Mouse (Mus musculus) liver, embryonic 11.5 days (tissue): ENCODE results near the gene Zfp445. TPM values are rescaled to one million over a fixed set of nuclear protein-coding genes. Genes with fewer than 3 reads are reported as not detected.
A peak's percentile ranks its signal among the peaks of the same experiment; 100 is the strongest.
"Not testable (repeated sequence)": the region's sequence is repeated elsewhere in the genome, so short reads cannot be mapped to it uniquely, and the experiment has no call there.

Experiments used
- ATAC-seq: fragments of 200-750 bp; cut with Nextera tagmentation; replicated peaks from 2 replicates; pipeline ENCODE4 v1.8.0; 2017; ENCODE audit warnings: moderate number of reproducible peaks, mild to moderate bottlenecking, moderate TSS enrichment, moderate library complexity; ENCODE audit not compliant: low FRiP score
- DNase-seq: peaks from one replicate; pipeline ENCODE4 v3.0.0-alpha.2; 2017; ENCODE audit warnings: low spot score
- H3K27ac ChIP-seq: fragments of 300-500 bp; sonication (generic); 2 replicates; pipeline ENCODE4 v1.5.1; 2014; ENCODE audit warnings: mild to moderate bottlenecking, low read depth, low read length, control low read depth
- H3K27me3 ChIP-seq: fragments of 300-500 bp; sonication (generic); replicated peaks from 2 replicates; pipeline ENCODE4 v1.6.1; 2014; ENCODE audit warnings: low read length, mixed read lengths; ENCODE audit not compliant: control insufficient read depth, insufficient read depth
- H3K36me3 ChIP-seq: fragments of 300-500 bp; sonication (generic); 2 replicates; pipeline ENCODE4 v1.6.1; 2014; ENCODE audit warnings: mild to moderate bottlenecking, low read length, moderate library complexity, mixed read lengths; ENCODE audit not compliant: control insufficient read depth, insufficient read depth
- H3K4me1 ChIP-seq: fragments of 300-500 bp; sonication (generic); replicated peaks from 2 replicates; pipeline ENCODE4 v1.6.1; 2014; ENCODE audit warnings: low read length, mixed read lengths; ENCODE audit not compliant: control insufficient read depth, insufficient read depth
- H3K4me2 ChIP-seq: fragments of 300-500 bp; sonication (generic); 2 replicates; pipeline ENCODE4 v1.6.1; 2014; ENCODE audit warnings: mild to moderate bottlenecking, control low read depth, moderate library complexity
- H3K4me3 ChIP-seq: fragments of 300-500 bp; sonication (generic); 2 replicates; pipeline ENCODE4 v1.5.1; 2014; ENCODE audit warnings: low read depth, low read length, control low read depth
- H3K9ac ChIP-seq: fragments of 300-500 bp; sonication (generic); 2 replicates; pipeline ENCODE4 v1.6.1; 2014; ENCODE audit warnings: low read depth, low read length, control low read depth
- H3K9me3 ChIP-seq: fragments of 300-500 bp; sonication (generic); 2 replicates; pipeline ENCODE4 v1.6.1; 2016; ENCODE audit warnings: low read length, inconsistent platforms, mixed read lengths; ENCODE audit not compliant: control insufficient read depth
- WGBS: fragments of 180-500 bp; shearing (Covaris S2); extraction: QIAGEN DNeasy Blood & Tissue Kit; methylation state at CpG from one replicate; pipeline ENCODE4 v1.1.7; 2014; 5-methylcytosine and 5-hydroxymethylcytosine counted together
- polyA plus RNA-seq: library from polyadenylated mRNA; unstranded; fragments of >200 nt; fragmentation: Nextera tagmentation; extraction: Ambion mirVana; gene quantifications from 2 replicates; pipeline ENCODE4 v1.2.1, GENCODE M21; 2014

The Zfp445 gene
- polyA plus RNA-seq, 1 experiment from 2014 or later, result 43.5 TPM

DNA sequence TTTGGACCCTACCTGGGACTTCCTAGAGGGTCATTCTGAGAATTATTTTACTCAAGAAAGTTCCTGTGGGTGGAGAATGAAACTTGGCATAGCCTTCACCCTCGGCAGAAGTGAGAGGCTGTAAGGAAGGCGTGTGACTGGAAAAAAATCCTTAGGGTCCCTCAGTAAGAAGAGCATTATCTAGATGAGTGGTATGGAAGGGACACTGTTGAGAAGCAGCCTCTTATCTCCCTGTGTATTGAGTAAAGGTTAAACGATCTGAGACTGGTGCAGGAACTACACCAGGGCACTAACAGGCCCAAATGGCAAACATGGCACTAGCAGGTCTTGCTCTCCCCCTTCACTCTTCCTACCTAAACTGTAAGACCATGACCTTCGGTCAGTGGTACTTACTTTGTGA lies 386 bp upstream of the Zfp445 start:
- Histone ChIP-seq H3K4me2 (peak overlapping the region; percentile 83), H3K4me3 (peak overlapping the region; percentile 74), H3K27me3 (no peaks in the 10 kb centered on the region), H3K27ac (no peak overlapping the region), H3K9ac (peak overlapping the region; percentile 95), H3K36me3 (peaks cover 16% of the 10 kb centered on the region), H3K4me1 (peaks cover 8% of the 10 kb centered on the region), H3K9me3 (peaks cover 10% of the 10 kb centered on the region)
- 78% methylated on average over 4 of the region's 4 CpGs for WGBS
- no peak for DNase-seq
- ATAC-seq, result no peak; the same call in 1 of the 2 replicates

DNA sequence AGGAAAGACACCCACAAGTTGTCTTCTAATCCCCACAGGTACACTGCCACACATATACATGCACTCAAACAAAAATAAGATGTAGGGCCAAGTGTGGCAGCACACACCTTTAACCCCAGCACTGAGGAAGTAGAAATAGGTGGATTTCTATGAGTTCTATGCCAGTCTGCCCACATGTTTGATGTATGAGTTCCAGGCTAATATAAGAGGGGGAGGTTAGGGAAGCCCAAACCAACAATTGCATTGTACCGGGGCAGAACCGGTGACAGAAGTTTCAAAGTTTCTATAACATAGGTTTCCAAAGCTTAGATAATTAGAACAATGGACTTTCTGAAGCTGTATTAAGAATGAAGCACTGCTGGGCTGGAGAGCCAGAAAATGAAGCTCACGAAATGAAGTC lies 958 bp downstream of the Zfp445 start:
- Histone ChIP-seq H3K4me3 (peak overlapping the region; percentile 74), H3K9ac (peak overlapping the region; percentile 95), H3K36me3 (peaks cover 29% of the 10 kb centered on the region), H3K27ac (no peak overlapping the region), H3K27me3 (no peaks in the 10 kb centered on the region), H3K4me2 (peak overlapping the region; percentile 83), H3K9me3 (peaks cover 21% of the 10 kb centered on the region), H3K4me1 (peaks cover 8% of the 10 kb centered on the region)
- WGBS, result 57% methylated on average over 3 of the region's 3 CpGs
- DNase-seq, result no peak
- ATAC-seq, result no peak

DNA sequence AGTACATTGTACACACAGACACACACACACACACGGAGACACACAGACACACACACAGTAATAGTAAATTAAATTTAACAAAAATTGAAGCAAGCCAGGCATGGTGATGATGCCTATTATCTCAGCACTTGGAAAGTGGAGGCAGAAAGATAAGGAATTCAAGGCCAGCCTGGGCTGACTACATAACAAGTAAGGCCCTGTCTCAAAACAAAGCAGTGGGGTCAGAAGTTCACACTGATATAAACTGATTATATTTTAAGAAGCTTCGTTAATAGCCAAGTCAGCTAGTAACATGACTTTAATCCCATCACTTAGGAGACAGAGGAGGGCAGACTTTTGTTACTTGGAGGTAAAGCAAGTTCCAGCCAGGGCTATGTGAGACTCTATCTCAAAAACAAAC lies 2.1 kb downstream of the Zfp445 start:
- Histone ChIP-seq H3K27me3 (no peaks in the 10 kb centered on the region), H3K4me1 (peaks cover 8% of the 10 kb centered on the region), H3K27ac (no peak overlapping the region), H3K9me3 (peaks cover 31% of the 10 kb centered on the region), H3K9ac (no peak overlapping the region), H3K4me2 (no peak overlapping the region), H3K36me3 (peaks cover 40% of the 10 kb centered on the region), H3K4me3 (no peak overlapping the region)
- DNase-seq (no peak), ATAC-seq (no peak)
- 66% methylated on average over 2 of the region's 2 CpGs for WGBS

DNA sequence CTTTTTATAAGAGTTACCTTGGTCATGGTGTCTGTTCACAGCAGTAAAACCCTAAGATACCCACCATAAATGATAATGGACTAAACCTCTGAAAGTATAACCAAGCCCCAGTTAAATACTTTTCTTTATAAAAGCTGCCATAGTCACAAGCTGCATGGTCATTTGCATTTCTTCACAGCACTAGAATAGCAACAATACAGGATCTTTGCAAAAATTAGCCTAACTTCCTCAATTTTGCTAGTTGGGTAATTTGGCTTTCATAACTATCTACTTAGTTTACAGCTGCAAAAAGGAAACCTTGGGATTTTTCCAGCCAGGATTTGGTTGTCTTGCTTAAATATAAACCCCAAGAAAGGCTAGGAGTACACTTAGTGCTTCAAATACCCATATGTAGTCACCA lies 5.1 kb downstream of the Zfp445 start:
- no peak overlapping the region for H3K4me3 ChIP-seq
- peaks cover 46% of the 10 kb centered on the region for H3K9me3 ChIP-seq
- ATAC-seq, result no peak
- peaks cover 8% of the 10 kb centered on the region for H3K4me1 ChIP-seq
- no peak for DNase-seq
- peaks cover 67% of the 10 kb centered on the region for H3K36me3 ChIP-seq
- H3K4me2 ChIP-seq, result no peak overlapping the region
- no peak overlapping the region for H3K9ac ChIP-seq
- H3K27ac ChIP-seq, result no peak overlapping the region
- H3K27me3 ChIP-seq, result no peaks in the 10 kb centered on the region

DNA sequence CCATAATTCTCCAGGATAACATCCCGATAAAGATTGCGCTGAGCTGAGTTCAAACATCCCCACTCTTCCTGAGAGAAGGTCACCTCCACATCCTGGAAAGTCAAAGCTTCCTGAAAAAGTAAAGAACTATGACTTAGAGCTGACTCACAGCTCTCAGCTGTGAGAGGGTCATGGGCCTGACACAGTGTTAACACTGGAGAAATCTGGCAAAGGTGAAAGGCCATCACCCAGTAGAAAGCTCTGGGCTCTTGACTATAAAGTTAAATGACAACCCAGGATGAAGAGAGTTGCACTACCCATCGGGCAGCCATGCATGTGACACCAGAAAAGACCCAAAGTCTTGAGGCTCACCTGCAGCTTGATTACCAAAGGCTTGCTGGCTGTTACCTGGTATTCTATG lies 9.1 kb downstream of the Zfp445 start:
- Histone ChIP-seq H3K4me2 (no peak overlapping the region), H3K4me3 (no peak overlapping the region)
- WGBS, result 95% methylated on average over 3 of the region's 3 CpGs

DNA sequence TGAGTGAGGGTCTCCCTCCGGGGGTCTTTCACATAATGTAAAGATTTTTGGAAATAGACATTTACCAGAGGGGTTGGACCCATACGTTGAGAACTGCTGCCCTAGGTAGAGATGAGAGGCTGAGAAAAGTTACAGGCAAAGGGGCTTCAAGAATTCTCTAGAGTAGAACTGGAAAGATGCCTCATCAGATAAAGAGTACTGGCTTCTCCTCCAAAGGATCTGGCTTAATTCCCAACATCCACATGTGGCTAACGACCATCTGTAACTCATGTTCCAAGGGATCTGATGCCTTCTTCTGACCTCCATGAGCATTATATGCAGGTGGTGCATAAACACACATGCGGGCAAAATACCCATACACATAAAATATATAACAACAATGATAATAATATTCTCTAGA lies 10.2 kb downstream of the Zfp445 start:
- ATAC-seq (no peak), DNase-seq (no peak)
- peaks cover 93% of the 10 kb centered on the region for H3K36me3 ChIP-seq
- H3K27me3 ChIP-seq, result no peaks in the 10 kb centered on the region
- H3K9ac ChIP-seq, result no peak overlapping the region
- WGBS, result 92% methylated on average over 4 of the region's 4 CpGs
- H3K4me3 ChIP-seq, result no peak overlapping the region
- H3K9me3 ChIP-seq, result peaks cover 49% of the 10 kb centered on the region
- no peak overlapping the region for H3K4me2 ChIP-seq
- no peaks in the 10 kb centered on the region for H3K4me1 ChIP-seq
- H3K27ac ChIP-seq, result no peak overlapping the region

More for the DNA sequence above, 9.1 kb downstream of the Zfp445 start:
- Histone ChIP-seq H3K4me1 (no peaks in the 10 kb centered on the region), H3K27ac (no peak overlapping the region), H3K9ac (no peak overlapping the region), H3K27me3 (no peaks in the 10 kb centered on the region), H3K36me3 (peaks cover 93% of the 10 kb centered on the region), H3K9me3 (peaks cover 54% of the 10 kb centered on the region)
- no peak for DNase-seq
- no peak for ATAC-seq

DNA sequence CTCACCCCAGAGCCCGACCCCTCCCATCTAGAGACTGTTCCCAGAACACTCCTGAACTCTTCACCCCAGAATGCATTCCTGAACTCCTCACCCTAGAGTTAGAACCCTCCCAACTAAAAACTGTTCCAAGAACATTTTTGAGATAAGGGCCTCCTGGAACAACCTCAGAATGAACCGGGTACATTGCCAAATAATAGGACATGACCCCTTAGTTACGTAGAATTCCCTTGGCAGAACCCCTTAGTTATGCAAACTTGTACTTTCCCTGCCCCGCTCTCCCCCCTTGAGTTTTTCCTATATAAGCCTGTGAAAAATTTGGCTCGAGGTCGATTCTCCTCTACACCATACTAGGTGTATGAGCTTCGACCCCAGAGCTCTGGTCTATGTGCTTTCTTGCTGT lies 10.7 kb downstream of the Zfp445 start:
- 88% methylated on average over 2 of the region's 7 CpGs for WGBS

DNA sequence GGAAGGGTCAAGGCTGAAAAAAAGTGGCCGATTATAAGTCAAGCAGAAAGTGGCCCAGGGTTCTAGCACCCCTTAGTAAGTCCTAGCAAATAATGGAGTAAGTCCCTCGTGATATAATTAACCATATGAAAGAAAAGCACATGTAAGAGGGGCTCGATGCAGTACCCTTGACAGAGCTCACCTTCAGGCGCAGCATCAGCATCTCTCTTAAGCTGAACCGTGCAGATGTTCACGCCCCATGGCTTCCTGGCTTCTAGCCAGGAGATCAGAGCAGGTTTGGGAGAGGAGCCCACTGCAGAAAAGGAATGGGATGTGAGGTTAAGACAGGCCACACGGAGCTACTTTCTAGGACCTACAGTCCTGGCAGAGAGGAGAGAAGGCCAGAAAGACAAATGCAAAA lies 11.3 kb downstream of the Zfp445 start:
- peaks cover 91% of the 10 kb centered on the region for H3K36me3 ChIP-seq
- ATAC-seq (no peak), DNase-seq (no peak)
- no peaks in the 10 kb centered on the region for H3K27me3 ChIP-seq
- H3K4me3 ChIP-seq, result no peak overlapping the region
- H3K9ac ChIP-seq, result no peak overlapping the region
- H3K9me3 ChIP-seq, result peaks cover 40% of the 10 kb centered on the region
- 92% methylated on average over 7 of the region's 7 CpGs for WGBS
- no peak overlapping the region for H3K27ac ChIP-seq
- no peak overlapping the region for H3K4me2 ChIP-seq
- H3K4me1 ChIP-seq, result no peaks in the 10 kb centered on the region

More for the DNA sequence above, 10.7 kb downstream of the Zfp445 start:
- not testable (repeated sequence) for H3K9ac ChIP-seq, H3K27ac ChIP-seq, DNase-seq, H3K4me1 ChIP-seq, H3K27me3 ChIP-seq, H3K4me3 ChIP-seq, ATAC-seq, H3K4me2 ChIP-seq
- Histone ChIP-seq H3K36me3 (peaks cover 93% of the 10 kb centered on the region), H3K9me3 (peaks cover 46% of the 10 kb centered on the region)

DNA sequence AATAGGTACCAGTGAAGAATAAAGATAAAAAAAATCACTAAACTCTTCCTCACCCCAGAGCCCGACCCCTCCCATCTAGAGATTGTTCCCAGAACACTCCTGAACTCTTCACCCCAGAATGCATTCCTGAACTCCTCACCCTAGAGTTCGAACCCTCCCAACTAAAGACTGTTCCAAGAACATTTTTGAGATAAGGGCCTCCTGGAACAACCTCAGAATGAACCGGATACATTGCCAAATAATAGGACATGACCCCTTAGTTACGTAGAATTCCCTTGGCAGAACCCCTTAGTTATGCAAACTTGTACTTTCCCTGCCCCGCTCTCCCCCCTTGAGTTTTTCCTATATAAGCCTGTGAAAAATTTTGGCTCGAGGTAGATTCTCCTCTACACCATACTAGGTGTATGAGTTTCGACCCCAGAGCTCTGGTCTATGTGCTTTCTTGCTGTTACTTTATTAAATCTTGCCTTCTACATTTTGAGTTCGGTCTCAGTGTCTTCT lies 17.9 kb downstream of the Zfp445 start:
- not testable (repeated sequence) for H3K9ac ChIP-seq, H3K27me3 ChIP-seq, ATAC-seq, H3K4me3 ChIP-seq, H3K4me1 ChIP-seq, H3K27ac ChIP-seq, H3K4me2 ChIP-seq, DNase-seq
- Histone ChIP-seq H3K36me3 (peaks cover 36% of the 10 kb centered on the region), H3K9me3 (peaks cover 10% of the 10 kb centered on the region)
- WGBS, result 85% methylated on average over 7 of the region's 8 CpGs
